Mouse (Mus musculus) right cerebral cortex, adult 18-20 months (tissue): ENCODE measurements around the gene Gpr157.
A peak's percentile ranks its signal among the peaks of the same experiment; 100 is the strongest.
"Not testable (repeated sequence)": the region's sequence is repeated elsewhere in the genome, so short reads cannot be mapped to it uniquely, and the experiment has no call there.

ENCODE experiments used
- DNase-seq: peaks from one replicate; pipeline ENCODE4 v3.0.0; 2022; ENCODE audit warnings: mixed read lengths

Gpr157 gene

GRCm38 (mm10) chr4:150087161-150087889 lies at the start of gene Gpr157:
Gpr157 (plus strand) TSS chr4:150087365.
- peak; percentile 93 for DNase-seq

GRCm38 (mm10) chr4:150038533-150038932 lies 48.6 kb upstream of the Gpr157 start:
- DNase-seq: no peak

GRCm38 (mm10) chr4:150040003-150040581 lies 47.1 kb upstream of the Gpr157 start:
- no peak for DNase-seq

GRCm38 (mm10) chr4:150040856-150041255 lies 46.3 kb upstream of the Gpr157 start:
- not testable (repeated sequence) for DNase-seq

GRCm38 (mm10) chr4:150041346-150042110 lies 45.6 kb upstream of the Gpr157 start:
- DNase-seq: no peak

- no peak for DNase-seq
These were observed 43.6 kb upstream of the Gpr157 start for GRCm38 (mm10) chr4:150043591-150043990.

- DNase-seq: no peak
These were observed 39.1 kb upstream of the Gpr157 start for GRCm38 (mm10) chr4:150048038-150048437.

- DNase-seq: no peak
These were observed 38.5 kb upstream of the Gpr157 start for GRCm38 (mm10) chr4:150048478-150049156.

GRCm38 (mm10) chr4:150049157-150049513 lies 38.0 kb upstream of the Gpr157 start:
- no peak for DNase-seq

GRCm38 (mm10) chr4:150049564-150050226 lies 37.5 kb upstream of the Gpr157 start:
- DNase-seq: no peak

- no peak for DNase-seq
These were observed 35.7 kb upstream of the Gpr157 start for GRCm38 (mm10) chr4:150051514-150051913.

GRCm38 (mm10) chr4:150052380-150052779 lies 34.8 kb upstream of the Gpr157 start:
- DNase-seq: no peak

GRCm38 (mm10) chr4:150056171-150056570 lies 31.0 kb upstream of the Gpr157 start:
- DNase-seq: no peak

- DNase-seq: no peak
These were observed 29.4 kb upstream of the Gpr157 start for GRCm38 (mm10) chr4:150057722-150058121.

- no peak for DNase-seq
These were observed 27.2 kb upstream of the Gpr157 start for GRCm38 (mm10) chr4:150059841-150060468.

GRCm38 (mm10) chr4:150060469-150061170 lies 26.5 kb upstream of the Gpr157 start:
- DNase-seq: no peak

- no peak for DNase-seq
These were observed 25.5 kb upstream of the Gpr157 start for GRCm38 (mm10) chr4:150061432-150062225.

GRCm38 (mm10) chr4:150066706-150067323 lies 20.4 kb upstream of the Gpr157 start:
- no peak for DNase-seq

GRCm38 (mm10) chr4:150068216-150068615 lies 18.9 kb upstream of the Gpr157 start:
- DNase-seq: no peak

- DNase-seq: no peak
These were observed 17.0 kb upstream of the Gpr157 start for GRCm38 (mm10) chr4:150070136-150070535.
